ENCODE assay signal across 8 mouse cellular contexts in the genomic region with DNA sequence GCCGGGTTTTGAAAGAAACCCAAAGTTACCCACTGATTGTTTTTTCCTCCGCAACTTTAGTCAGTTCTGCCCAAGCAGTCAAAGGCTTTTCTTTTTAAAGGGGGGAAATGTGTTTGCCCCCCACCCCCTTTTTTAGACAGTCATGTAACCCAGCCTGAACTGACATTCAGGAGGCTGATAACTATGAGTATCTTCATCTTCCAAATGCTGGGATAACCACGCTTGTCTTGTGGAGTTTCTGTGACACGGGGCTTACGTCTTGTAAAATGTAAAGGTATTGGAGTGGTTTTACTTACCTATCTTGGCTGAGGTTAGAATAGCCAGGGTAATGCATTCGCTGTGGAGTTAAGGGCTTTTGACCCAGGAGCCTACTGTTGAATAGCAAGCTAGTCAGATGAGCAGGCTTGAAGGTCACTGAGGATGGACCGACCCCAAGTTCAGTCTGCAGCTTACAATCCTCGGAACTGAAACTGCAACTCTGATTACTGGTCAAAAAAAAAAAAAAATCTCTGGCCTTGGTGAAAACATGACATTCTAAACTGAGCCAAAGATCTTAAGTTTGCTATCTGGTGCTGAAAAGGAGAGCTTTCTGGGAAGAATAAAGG. TPM values are rescaled to one million over a fixed set of nuclear protein-coding genes. Genes with fewer than 3 reads are reported as not detected.
A peak's percentile ranks its signal among the peaks of the same experiment; 100 is the strongest.
DNase-seq lines count a peak whose midpoint lies in the region; ATAC-seq lines count a peak whose summit lies in the region.

Cisd2 (minus strand) TSS at position 318 of the 605 bp plus-strand sequence.

- peak within 1 kb of the TSS; percentile 82 for H3K4me2 ChIP-seq in midbrain, embryonic 16.5 days (ENCODE audit: low read length)

- peak within 1 kb of the TSS; percentile 85 for H3K9ac ChIP-seq in midbrain, embryonic 16.5 days (ENCODE audit: low read depth, low read length)

- no peaks in the 10 kb centered on the region for H3K27me3 ChIP-seq in erythroblast, embryonic 14.5 days (ENCODE audit: control insufficient read depth)
- H3K27me3 ChIP-seq in midbrain, embryonic 16.5 days (ENCODE audit: control insufficient read depth, insufficient read depth, low read depth, low read length) = no peaks in the 10 kb centered on the region

- peak within 1 kb of the TSS; percentile 99 for H3K27ac ChIP-seq in midbrain, embryonic 16.5 days (ENCODE audit: low read length)

- DNase-seq in frontal cortex, postnatal 25 days (ENCODE audit: low spot score in 2 of 2) = no peak
- DNase-seq in MEL-GATA-1-ER (ENCODE audit: extremely low read depth, low read depth) = peak; percentile 43
- no peak for DNase-seq in heart, postnatal 25 days (ENCODE audit: low spot score)
- DNase-seq in layer of hippocampus, postnatal 36 days = no peak
- DNase-seq in cerebellum, adult 18-20 months = no peak

- H3K4me1 ChIP-seq in erythroblast, embryonic 14.5 days (ENCODE audit: control insufficient read depth) = peaks cover 46% of the 10 kb centered on the region
- H3K4me1 ChIP-seq in midbrain, embryonic 16.5 days (ENCODE audit: control insufficient read depth, insufficient read depth, low read length) = peaks cover 23% of the 10 kb centered on the region

- 2% methylated on average over 8 of the region's 8 CpGs for WGBS in midbrain, embryonic 16.5 days

- ATAC-seq in frontal cortex, adult (ENCODE audit: low TSS enrichment) = peak; percentile 29
- ATAC-seq in midbrain, embryonic 16.5 days = peak; percentile 44

- peaks cover 38% of the 10 kb centered on the region for H3K36me3 ChIP-seq in erythroblast, embryonic 14.5 days (ENCODE audit: control insufficient read depth)
- no peaks in the 10 kb centered on the region for H3K36me3 ChIP-seq in midbrain, embryonic 16.5 days (ENCODE audit: control insufficient read depth, insufficient read depth, low read length)

- no peaks in the 10 kb centered on the region for H3K9me3 ChIP-seq in erythroblast, embryonic 14.5 days (ENCODE audit: control insufficient read depth, low read length)
- H3K9me3 ChIP-seq in midbrain, embryonic 16.5 days (replicated peaks; ENCODE audit: control insufficient read depth, low read length, poor library complexity, severe bottlenecking) = no peaks in the 10 kb centered on the region

- intact Hi-C loops in heart, postnatal 25 days (cut with DNase I) = loop anchor here (1.0 to 5.0 kb wide), 2 partner anchors 15 to 269 kb away; partner anchors contain the start of genes Nfkb1 and Ube2d3

- peak within 1 kb of the TSS; percentile 68 for H3K4me3 ChIP-seq in erythroblast, embryonic 14.5 days (replicated peaks)
- peak within 1 kb of the TSS; percentile 77 for H3K4me3 ChIP-seq in midbrain, embryonic 16.5 days (ENCODE audit: low read depth, low read length)

RNA-seq across cellular contexts. Expression of gene Cisd2, which starts in this region (rescaled TPM):
- 3.5 TPM in 2 replicates for polyA plus RNA-seq in erythroblast, embryonic 14.5 days (2012)
- 10 to 100 TPM; 50.2 to 54.3 TPM for total RNA-seq in heart, postnatal 25 days (2021)
- total RNA-seq in layer of hippocampus, postnatal 36 days (2021) = 10 to 100 TPM; 34.9 to 36.5 TPM
- 68.8 and 74.3 TPM in 2 replicates for polyA plus RNA-seq in midbrain, embryonic 16.5 days (2015; fragmentation: Nextera tagmentation; extraction: Ambion mirVana)

Comparison
In these comparisons a context has a peak if more than half of its experiments do, and no peak if none do; other contexts are left out.
1. RNA of gene Cisd2 (polyA plus RNA-seq): 68.8 to 74.3 TPM in midbrain, embryonic 16.5 days; 3.5 TPM in erythroblast, embryonic 14.5 days; every median in the first group is over 10 times any median in the second.